9 mouse cellular contexts compared by ENCODE assay signal in the genomic region with DNA sequence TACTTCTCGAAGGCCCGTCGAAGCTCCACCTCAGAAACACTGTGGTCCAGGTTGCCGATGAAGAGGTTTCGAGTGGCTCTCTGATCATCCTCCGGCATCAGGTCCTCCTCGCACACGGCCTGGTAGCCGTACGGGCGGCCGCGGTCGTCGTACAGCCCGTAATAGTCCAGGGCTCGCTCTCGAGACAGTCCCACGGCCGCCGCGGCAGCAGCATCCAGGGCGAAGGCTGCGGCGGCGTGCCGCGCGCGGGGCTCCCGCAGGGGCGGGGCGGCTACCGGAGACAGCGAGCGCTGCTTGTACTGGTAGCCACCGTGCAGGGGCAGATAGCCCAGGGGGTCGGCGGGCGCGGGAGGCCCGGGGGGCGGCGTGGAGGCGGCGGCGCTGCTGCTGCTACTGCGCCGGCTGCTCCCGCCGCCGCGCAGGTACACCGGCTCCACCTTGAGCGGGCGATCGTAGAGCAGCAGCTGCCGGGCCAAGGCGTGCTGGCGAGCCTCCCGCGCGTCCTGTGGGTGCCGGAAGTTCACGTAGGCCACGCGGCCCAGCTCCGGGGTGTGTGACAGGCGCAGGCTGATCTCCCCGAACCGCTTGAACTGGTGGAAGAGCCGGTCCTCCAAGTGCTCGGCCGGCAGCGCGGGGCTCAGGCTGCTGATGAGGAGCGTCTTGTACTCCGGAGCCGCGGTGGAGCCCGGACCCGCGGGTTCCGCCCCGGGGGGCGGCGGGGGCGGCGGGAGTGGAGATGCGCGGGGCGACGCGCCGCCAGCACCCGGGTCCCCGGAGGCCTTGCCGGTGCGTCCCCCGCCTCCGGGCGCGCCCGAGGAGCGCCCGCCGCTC. TPM values are rescaled to one million over a fixed set of nuclear protein-coding genes. Genes with fewer than 3 reads are reported as not detected.
A peak's percentile ranks its signal among the peaks of the same experiment; 100 is the strongest.
DNase-seq lines count a peak whose midpoint lies in the region; ATAC-seq and TF ChIP-seq lines count a peak whose summit lies in the region.
"Had no signal": no experiment of that assay in that cellular context is flagged by ENCODE, and none has a peak within 500 bp of the region (broad histone marks: within the 10 kb centered on the region; RNA-seq: fewer than 3 reads in every experiment).

No protein-coding gene starts in this region.

- no peaks in the 10 kb centered on the region for H3K9me3 ChIP-seq in forebrain, embryonic 15.5 days
- H3K9me3 ChIP-seq in hindbrain, embryonic 16.5 days (ENCODE audit: control insufficient read depth, low read length): no peaks in the 10 kb centered on the region
- H3K9me3 ChIP-seq in midbrain, postnatal 0 days (ENCODE audit: low read length): no peaks in the 10 kb centered on the region
- H3K9me3 ChIP-seq in stomach, postnatal 0 days (ENCODE audit: control insufficient read depth, low read length): no peaks in the 10 kb centered on the region

- H3K4me1 ChIP-seq in forebrain, embryonic 15.5 days: peaks cover 78% of the 10 kb centered on the region
- H3K4me1 ChIP-seq in hindbrain, embryonic 16.5 days (ENCODE audit: control insufficient read depth, insufficient read depth, low read depth, low read length): peaks cover 54% of the 10 kb centered on the region
- H3K4me1 ChIP-seq in liver, adult 2 months (ENCODE audit: control insufficient read depth, insufficient read depth, low read length): peaks cover 26% of the 10 kb centered on the region
- peaks cover 23% of the 10 kb centered on the region for H3K4me1 ChIP-seq in midbrain, postnatal 0 days (ENCODE audit: insufficient read depth, low read length)
- H3K4me1 ChIP-seq in stomach, postnatal 0 days (replicated peaks; ENCODE audit: control insufficient read depth, insufficient read depth): peaks cover 12% of the 10 kb centered on the region

- WGBS in forebrain, embryonic 15.5 days: under 1% methylated on average over 94 of the region's 107 CpGs
- under 1% methylated on average over 59 of the region's 107 CpGs for WGBS in hindbrain, embryonic 16.5 days
- whole genome bisulfite sequencing in liver, adult 2 months: 2% methylated on average over 106 of the region's 107 CpGs
- WGBS in midbrain, postnatal 0 days: under 1% methylated on average over 77 of the region's 107 CpGs
- WGBS in stomach, postnatal 0 days: under 1% methylated on average over 76 of the region's 107 CpGs

- peaks cover 51% of the 10 kb centered on the region for H3K36me3 ChIP-seq in forebrain, embryonic 15.5 days
- peaks cover 31% of the 10 kb centered on the region for H3K36me3 ChIP-seq in hindbrain, embryonic 16.5 days (ENCODE audit: control insufficient read depth, insufficient read depth, low read length)
- H3K36me3 ChIP-seq in liver, adult 2 months (ENCODE audit: control insufficient read depth, insufficient read depth, low read length): peaks cover 32% of the 10 kb centered on the region
- peaks cover 46% of the 10 kb centered on the region for H3K36me3 ChIP-seq in midbrain, postnatal 0 days (ENCODE audit: insufficient read depth, low read length)
- peaks cover 16% of the 10 kb centered on the region for H3K36me3 ChIP-seq in stomach, postnatal 0 days (ENCODE audit: control insufficient read depth, insufficient read depth, low read length)

- peak overlapping the region; percentile 82 for H3K4me2 ChIP-seq in forebrain, embryonic 15.5 days (replicated peaks)
- peak overlapping the region; percentile 94 for H3K4me2 ChIP-seq in hindbrain, embryonic 16.5 days (ENCODE audit: low read length)
- H3K4me2 ChIP-seq in midbrain, postnatal 0 days (ENCODE audit: low read depth, low read length, poor library complexity, severe bottlenecking): peak overlapping the region; percentile 97
- peak overlapping the region; percentile 99 for H3K4me2 ChIP-seq in stomach, postnatal 0 days (replicated peaks; ENCODE audit: low read depth)

- H3K4me3 ChIP-seq in forebrain, embryonic 15.5 days: peak overlapping the region; percentile 82
- H3K4me3 ChIP-seq in hindbrain, embryonic 16.5 days (ENCODE audit: low read length): peak overlapping the region; percentile 90
- peak overlapping the region; percentile 76 for H3K4me3 ChIP-seq in liver, adult 2 months (ENCODE audit: insufficient read depth, low read depth, low read length)
- peak overlapping the region; percentile 88 for H3K4me3 ChIP-seq in midbrain, postnatal 0 days (ENCODE audit: low read depth, low read length)
- peak overlapping the region; percentile 89 for H3K4me3 ChIP-seq in stomach, postnatal 0 days (ENCODE audit: low read depth, low read length)

- H3K79me2 ChIP-seq in liver, adult 2 months (ENCODE audit: control insufficient read depth, insufficient read depth, low read length): peaks cover 17% of the 10 kb centered on the region

- H3K27me3 ChIP-seq in forebrain, embryonic 15.5 days: no peaks in the 10 kb centered on the region
- H3K27me3 ChIP-seq in hindbrain, embryonic 16.5 days (replicated peaks; ENCODE audit: control insufficient read depth, insufficient read depth, low read length): no peaks in the 10 kb centered on the region
- H3K27me3 ChIP-seq in liver, adult 2 months (ENCODE audit: control insufficient read depth, insufficient read depth, low read length): no peaks in the 10 kb centered on the region
- no peaks in the 10 kb centered on the region for H3K27me3 ChIP-seq in midbrain, postnatal 0 days (ENCODE audit: insufficient read depth, low read length)
- no peaks in the 10 kb centered on the region for H3K27me3 ChIP-seq in stomach, postnatal 0 days (ENCODE audit: control insufficient read depth, insufficient read depth, low read length)

- TF ChIP-seq EP300 in stomach, postnatal 0 days (optimal IDR thresholded peaks at IDR 0.05): no peak

- DNase-seq in layer of hippocampus, adult 11-12 months (ENCODE audit: low spot score): peak; percentile 50
- DNase-seq in layer of hippocampus, adult 9-10 months (ENCODE audit: low spot score): no peak
- peak; percentile 63 to 75 for DNase-seq in cerebellum, adult 18-20 months
- DNase-seq in liver, adult 2 months (ENCODE audit: extremely low read depth, low read depth, low spot score): peak; percentile 58
- DNase-seq in midbrain, postnatal 0 days (ENCODE audit: low spot score): peak; percentile 27
- peak; percentile 69 for DNase-seq in stomach, postnatal 0 days (ENCODE audit: low spot score)

- TF ChIP-seq POLR2A in liver, adult 2 months (IDR thresholded peaks at IDR 0.05; ENCODE audit: extremely low read depth, insufficient read depth, low read length): 0 out of 2 replicates have a peak, but pooled peaks have one; percentile 5

- no peak for TF ChIP-seq CTCF in liver, adult 2 months (IDR thresholded peaks at IDR 0.05; ENCODE audit: low read depth, low read length)
- no peak for TF ChIP-seq CTCF in midbrain, postnatal 0 days (IDR thresholded peaks at IDR 0.05)
- TF ChIP-seq CTCF in stomach, postnatal 0 days (IDR thresholded peaks at IDR 0.05; ENCODE audit: low read depth): no peak

- ATAC-seq in forebrain, embryonic 15.5 days (replicated peaks): peak; percentile 7
- ATAC-seq in hindbrain, embryonic 16.5 days: no peak
- no peak for ATAC-seq in midbrain, postnatal 0 days (ENCODE audit: low FRiP score)
- ATAC-seq in stomach, postnatal 0 days (ENCODE audit: low FRiP score, low TSS enrichment): peak; percentile 33

- peak overlapping the region; percentile 91 for H3K27ac ChIP-seq in forebrain, embryonic 15.5 days (replicated peaks)
- peak overlapping the region; percentile 92 for H3K27ac ChIP-seq in hindbrain, embryonic 16.5 days (ENCODE audit: low read depth, low read length)
- peak overlapping the region; percentile 60 for H3K27ac ChIP-seq in liver, adult 2 months (replicated peaks; ENCODE audit: insufficient read depth, low read depth, low read length)
- H3K27ac ChIP-seq in midbrain, postnatal 0 days (ENCODE audit: low read depth, low read length): peak overlapping the region; percentile 93
- H3K27ac ChIP-seq in stomach, postnatal 0 days (replicated peaks): peak overlapping the region; percentile 88
- H3K27ac ChIP-seq: macrophage had no signal

- peak overlapping the region; percentile 91 for H3K9ac ChIP-seq in forebrain, embryonic 15.5 days (replicated peaks)
- peak overlapping the region; percentile 98 for H3K9ac ChIP-seq in hindbrain, embryonic 16.5 days (ENCODE audit: low read depth, low read length)
- H3K9ac ChIP-seq in liver, adult 2 months (ENCODE audit: low read depth, low read length): peak overlapping the region; percentile 95
- peak overlapping the region; percentile 94 for H3K9ac ChIP-seq in midbrain, postnatal 0 days (replicated peaks; ENCODE audit: low read length, poor library complexity, severe bottlenecking)
- peak overlapping the region; percentile 96 for H3K9ac ChIP-seq in stomach, postnatal 0 days (ENCODE audit: low read length)

RNA-seq across cellular contexts. Expression of gene Rbm15b, which starts 1.1 kb away (rescaled TPM):
- polyA plus RNA-seq in forebrain, embryonic 15.5 days (2015; fragmentation: Nextera tagmentation; extraction: Ambion mirVana): 17.3 and 19.9 TPM in 2 replicates
- polyA plus RNA-seq in hindbrain, embryonic 16.5 days (2015; fragmentation: Nextera tagmentation; extraction: Ambion mirVana): 7.9 and 11.8 TPM in 2 replicates
- total RNA-seq in liver, adult 2 months (2014; rRNA removed): 4.9 and 5.8 TPM in 2 replicates
- polyA plus RNA-seq in liver, adult 2 months (2012; rRNA removed): 4.5 and 4.8 TPM in 2 replicates
- total RNA-seq in midbrain, postnatal 0 days (2014; rRNA removed): 81.6 and 82.7 TPM in 2 replicates
- polyA plus RNA-seq in midbrain, postnatal 0 days (2015; fragmentation: Nextera tagmentation; extraction: Ambion mirVana): 10.6 and 12.6 TPM in 2 replicates
- 3.8 and 4.7 TPM in 2 replicates for polyA plus RNA-seq in stomach, postnatal 0 days (2015; fragmentation: Nextera tagmentation; extraction: Ambion mirVana)

RNA-seq across cellular contexts. Expression of gene Manf, which starts 5.7 kb away (rescaled TPM):
- polyA plus RNA-seq in forebrain, embryonic 15.5 days (2015; fragmentation: Nextera tagmentation; extraction: Ambion mirVana): 189 and 204 TPM in 2 replicates
- polyA plus RNA-seq in hindbrain, embryonic 16.5 days (2015; fragmentation: Nextera tagmentation; extraction: Ambion mirVana): 185 and 188 TPM in 2 replicates
- total RNA-seq in liver, adult 2 months (2014; rRNA removed): 78.2 and 102 TPM in 2 replicates
- polyA plus RNA-seq in liver, adult 2 months (2012; rRNA removed): 43.1 and 74.6 TPM in 2 replicates
- total RNA-seq in midbrain, postnatal 0 days (2014; rRNA removed): 46.3 and 54.6 TPM in 2 replicates
- 112 and 115 TPM in 2 replicates for polyA plus RNA-seq in midbrain, postnatal 0 days (2015; fragmentation: Nextera tagmentation; extraction: Ambion mirVana)
- 370 and 385 TPM in 2 replicates for polyA plus RNA-seq in stomach, postnatal 0 days (2015; fragmentation: Nextera tagmentation; extraction: Ambion mirVana)

Comparison
In these comparisons a context has a peak if more than half of its experiments do, and no peak if none do; other contexts are left out.
1. ATAC-seq: peak in forebrain, embryonic 15.5 days (single experiment) and stomach, postnatal 0 days (single experiment); none in hindbrain, embryonic 16.5 days (single experiment) and midbrain, postnatal 0 days (single experiment).
2. Peak in every context shown above with its lines, with median percentiles within 50 percentile points of each other: H3K27ac ChIP-seq, H3K4me2 ChIP-seq, H3K4me3 ChIP-seq and H3K9ac ChIP-seq.